Mouse (Mus musculus): ENCODE data around the gene Efcc1.

Efcc1 gene

GRCm38 (mm10) chr6:87779174-87780165, 48.8 kb downstream of the Efcc1 start:
- no peak for DNase-seq

GRCm38 (mm10) chr6:87780546-87781301, 50.1 kb downstream of the Efcc1 start:
- DNase-seq: no peak

GRCm38 (mm10) chr6:87784033-87784432, 53.4 kb downstream of the Efcc1 start:
- DNase-seq: no peak

GRCm38 (mm10) chr6:87786621-87787020, 56.0 kb downstream of the Efcc1 start:
- DNase-seq: no peak

- DNase-seq: no peak
These were observed 56.6 kb downstream of the Efcc1 start for GRCm38 (mm10) chr6:87787108-87787890.

- DNase-seq: no peak
These were observed 57.7 kb downstream of the Efcc1 start for GRCm38 (mm10) chr6:87788266-87788895.

- DNase-seq: no peak
These were observed 58.4 kb downstream of the Efcc1 start for GRCm38 (mm10) chr6:87788896-87789587.

GRCm38 (mm10) chr6:87789791-87790190, 59.1 kb downstream of the Efcc1 start:
- DNase-seq: no peak

- DNase-seq: no peak
These were observed 60.3 kb downstream of the Efcc1 start for GRCm38 (mm10) chr6:87790779-87791480.

GRCm38 (mm10) chr6:87791826-87792225, 61.2 kb downstream of the Efcc1 start:
- DNase-seq: no peak

GRCm38 (mm10) chr6:87793821-87794510, 63.3 kb downstream of the Efcc1 start:
- no peak for DNase-seq

- no peak for DNase-seq
These were observed 64.9 kb downstream of the Efcc1 start for GRCm38 (mm10) chr6:87795385-87796150.

- no peak for DNase-seq
These were observed 65.7 kb downstream of the Efcc1 start for GRCm38 (mm10) chr6:87796251-87796880.

GRCm38 (mm10) chr6:87797321-87797720, 66.7 kb downstream of the Efcc1 start:
- no peak for DNase-seq

GRCm38 (mm10) chr6:87799576-87799975, 68.9 kb downstream of the Efcc1 start:
- DNase-seq: no peak

GRCm38 (mm10) chr6:87802462-87802861, 71.8 kb downstream of the Efcc1 start:
- DNase-seq: no peak

- DNase-seq: no peak
These were observed 73.4 kb downstream of the Efcc1 start for GRCm38 (mm10) chr6:87804036-87804435.

GRCm38 (mm10) chr6:87804886-87805285, 74.2 kb downstream of the Efcc1 start:
- no peak for DNase-seq

GRCm38 (mm10) chr6:87805448-87805847, 74.8 kb downstream of the Efcc1 start:
- DNase-seq: no peak
